Mouse (Mus musculus) liver, embryonic 14.5 days (tissue): Measurements from ENCODE around the gene Hoxb6. TPM values are rescaled to one million over a fixed set of nuclear protein-coding genes. Genes with fewer than 3 reads are reported as not detected.

Experiments used
- ATAC-seq: fragments of 200-750 bp; cut with Nextera tagmentation; 2 replicates; pipeline ENCODE4 v1.8.0; 2017; ENCODE audit warnings: moderate number of reproducible peaks, mild to moderate bottlenecking, moderate library complexity; ENCODE audit not compliant: insufficient read depth
- DNase-seq, 3 experiments: peaks; one replicate each; pipeline ENCODE4 v3.0.0-alpha.2; 2012 to 2013; ENCODE audit warnings: low read depth in 3 of 3, low spot score in 3 of 3
- H3K27ac ChIP-seq: fragments of 300-500 bp; sonication (generic); 2 replicates; pipeline ENCODE4 v1.5.1; 2014; ENCODE audit warnings: moderate library complexity, mild to moderate bottlenecking, control low read depth, inconsistent platforms
- H3K27me3 ChIP-seq: fragments of 300-500 bp; sonication (generic); 2 replicates; pipeline ENCODE4 v1.6.1; 2014; ENCODE audit warnings: mild to moderate bottlenecking, low read length, moderate library complexity; ENCODE audit not compliant: control insufficient read depth, insufficient read depth
- H3K36me3 ChIP-seq: fragments of 300-500 bp; sonication (generic); replicated peaks from 2 replicates; pipeline ENCODE4 v1.6.1; 2014; ENCODE audit warnings: low read depth; ENCODE audit not compliant: control insufficient read depth, insufficient read depth
- H3K4me1 ChIP-seq, 2 experiments: fragments of 200-500 bp in 1 of 2; fragments of 300-500 bp in 1 of 2; sonication (generic) in 1 of 2; replicated peaks; 2 replicates each; pipeline ENCODE4 v1.6.1; 2012 to 2014; ENCODE audit warnings: antibody characterized with exemption in 1 of 2, inconsistent platforms in 1 of 2, low read length in 1 of 2; ENCODE audit not compliant: control insufficient read depth in 2 of 2, insufficient read depth in 2 of 2
- H3K4me2 ChIP-seq: fragments of 300-500 bp; sonication (generic); 2 replicates; pipeline ENCODE4 v1.6.1; 2014; ENCODE audit warnings: low read depth, mild to moderate bottlenecking, control low read depth, moderate library complexity
- H3K4me3 ChIP-seq, 2 experiments: fragments of 200-500 bp in 1 of 2; fragments of 300-500 bp in 1 of 2; sonication (generic) in 1 of 2; 2 replicates each; pipeline ENCODE4 v1.5.1; 2012 to 2014; ENCODE audit warnings: low read depth in 2 of 2, low read length in 2 of 2, mild to moderate bottlenecking in 2 of 2, control low read depth in 1 of 2, inconsistent platforms in 1 of 2, moderate library complexity in 1 of 2; ENCODE audit not compliant: insufficient read depth in 1 of 2
- H3K9ac ChIP-seq: fragments of 300-500 bp; sonication (generic); replicated peaks from 2 replicates; pipeline ENCODE4 v1.6.1; 2014; ENCODE audit warnings: mild to moderate bottlenecking, control low read depth, moderate library complexity
- H3K9me3 ChIP-seq: fragments of 300-500 bp; sonication (generic); 2 replicates; pipeline ENCODE4 v1.6.1; 2016; ENCODE audit warnings: low read length, mixed read lengths; ENCODE audit not compliant: control insufficient read depth
- CTCF ChIP-seq: IDR thresholded peaks from 2 replicates; pipeline ENCODE4 v1.5.1; 2016; ENCODE audit warnings: antibody characterized with exemption, low read depth, control low read depth
- EP300 ChIP-seq: IDR thresholded peaks from 2 replicates; pipeline ENCODE4 v1.6.1; 2016; ENCODE audit warnings: antibody characterized with exemption, low read depth
- WGBS: fragments of 180-500 bp; shearing (Covaris S2); extraction: QIAGEN DNeasy Blood & Tissue Kit; methylation state at CpG from one replicate; pipeline ENCODE4 v1.1.7; 2014; ENCODE audit not compliant: insufficient replicate concordance; 5-methylcytosine and 5-hydroxymethylcytosine counted together
- microRNA counts: library from miRNA; unstranded; fragments of <30 nt; microRNA quantifications from one replicate; lab custom pipeline; 2016
- microRNA-seq: library from miRNA; unstranded; fragments of <30 nt; microRNA quantifications from one replicate; pipeline ENCODE4, GENCODE M21; 2016
- polyA plus RNA-seq, 2 experiments: library from polyadenylated mRNA; depleted of rRNA in 1 of 2; stranded (reverse) in 1 of 2; unstranded in 1 of 2; fragments of >200 nt; fragmentation: Nextera tagmentation in 1 of 2; extraction: Ambion mirVana in 1 of 2; gene quantifications; 2 replicates each; pipeline versions ENCODE4 v1.2.1 to v1.2.3; 2012 to 2014

Hoxb6 gene
- polyA plus RNA-seq, 2 experiments: 0.02 TPM; not detected in 1

- Histone ChIP-seq H3K27ac (no peak overlapping the region), H3K27me3 (peaks cover 90% of the 10 kb centered on the region), H3K9me3 (no peaks in the 10 kb centered on the region), H3K4me1 (0 out of 4 replicates have a peak, but pooled peaks cover 0 to 3% of the 10 kb centered on the region in 2 experiments), H3K4me3 (no peak overlapping the region), H3K4me2 (no peak overlapping the region), H3K36me3 (no peaks in the 10 kb centered on the region), H3K9ac (no peak overlapping the region)
- DNase-seq: no peak
- WGBS: 33% methylated on average over 14 of the region's 14 CpGs
- ATAC-seq: no peak
- TF ChIP-seq CTCF: no peak
- TF ChIP-seq EP300: no peak
Measured at GRCm38 (mm10) chr11:96349491-96350340, 57.4 kb downstream of the Hoxb6 start.

- no peak within 1 kb of the TSS for H3K4me2 ChIP-seq
- no peaks in the 10 kb centered on the region for H3K9me3 ChIP-seq
- no peak within 1 kb of the TSS for H3K9ac ChIP-seq
- ATAC-seq (no peak), DNase-seq (no peak)
- 0 out of 4 replicates have a peak, but pooled peaks cover 0 to 3% of the 10 kb centered on the region in 2 experiments for H3K4me1 ChIP-seq
- no peak within 1 kb of the TSS for H3K27ac ChIP-seq
- no peak within 1 kb of the TSS for H3K4me3 ChIP-seq
- H3K27me3 ChIP-seq: peaks cover 89% of the 10 kb centered on the region
- TF ChIP-seq CTCF: no peak
- no peak for TF ChIP-seq EP300
- WGBS: 29% methylated on average over 2 of the region's 2 CpGs
- H3K36me3 ChIP-seq: no peaks in the 10 kb centered on the region
Measured at GRCm38 (mm10) chr11:96350341-96350624, 58.0 kb downstream of the Hoxb6 start, which contains the start of gene Hoxb2. Gene Hoxb2, plus strand, starts transcription at chr11:96350525.

DNA sequence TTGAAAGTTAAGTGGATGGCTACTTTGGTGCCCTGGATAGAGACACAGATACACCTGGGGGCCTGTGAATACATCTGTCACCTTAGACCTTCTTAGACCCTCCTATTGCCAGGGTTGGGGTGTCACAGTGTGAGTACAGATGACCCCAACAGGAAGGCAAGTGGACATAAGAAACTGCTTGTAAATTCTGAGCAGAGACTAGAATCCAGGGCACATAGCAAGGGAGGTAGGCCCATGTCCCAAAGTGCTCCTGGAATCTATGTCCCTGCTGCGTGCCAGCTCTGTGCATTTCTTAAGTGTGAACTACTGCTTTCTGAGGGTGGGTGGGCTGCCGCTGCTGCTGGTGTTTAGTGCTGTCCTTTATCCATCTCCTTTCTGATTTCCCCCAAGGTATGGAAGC is 58.5 kb downstream of the Hoxb6 start:
- Histone ChIP-seq H3K4me3 (no peak overlapping the region), H3K9me3 (no peaks in the 10 kb centered on the region), H3K27ac (no peak overlapping the region), H3K27me3 (peaks cover 84% of the 10 kb centered on the region), H3K36me3 (no peaks in the 10 kb centered on the region), H3K4me2 (no peak overlapping the region), H3K9ac (no peak overlapping the region), H3K4me1 (0 out of 4 replicates have a peak, but pooled peaks cover 0 to 3% of the 10 kb centered on the region in 2 experiments)
- 49% methylated on average over 2 of the region's 2 CpGs for WGBS
- no peak for TF ChIP-seq EP300
- TF ChIP-seq CTCF: no peak
- no peak for DNase-seq
- no peak for ATAC-seq

MicroRNA genes within 50 kb of the gene (microRNA counts, 519-probe panel; counts per million panel counts)
- microRNA mmu-miR-10a (lab: Ali Mortazavi, UCI) (3,705 counts per million, percentile 10 among the panel's probes with 10 or more counts), microRNA mmu-miR-196a (lab: Ali Mortazavi, UCI) (69.9 counts per million)

Small RNA genes lying within 50 kb of the gene (microRNA-seq; reads per million reads assigned to microRNA genes)
- gene Mir10a (4,699 reads per million, percentile 86 among the genes with 10 or more reads in this experiment), gene Mir196a-1 (not detected)

Other genes starting within 250 kb of the Hoxb6 start
- gene Ube2z, start 227.1 kb upstream of the Hoxb6 start, polyA plus RNA-seq (2012; rRNA removed): 11.8 and 15.7 TPM in 2 replicates
- gene Ube2z, start 227.1 kb upstream of the Hoxb6 start, polyA plus RNA-seq (2014; fragmentation: Nextera tagmentation; extraction: Ambion mirVana): 10.7 and 11.5 TPM in 2 replicates
- gene Atp5g1, start 216.8 kb upstream of the Hoxb6 start, polyA plus RNA-seq (2012; rRNA removed): 213 and 233 TPM in 2 replicates
- 650 and 693 TPM in 2 replicates for gene Atp5g1, start 216.8 kb upstream of the Hoxb6 start, polyA plus RNA-seq (2014; fragmentation: Nextera tagmentation; extraction: Ambion mirVana)
- gene Calcoco2, start 180.5 kb upstream of the Hoxb6 start, polyA plus RNA-seq (2012; rRNA removed): not detected in 2 replicates
- gene Calcoco2, start 180.5 kb upstream of the Hoxb6 start, polyA plus RNA-seq (2014; fragmentation: Nextera tagmentation; extraction: Ambion mirVana): not detected in 2 replicates
- gene Ttll6, start 158.7 kb upstream of the Hoxb6 start, polyA plus RNA-seq (2012; rRNA removed): 0.05 TPM in 1 of 2 replicates, not detected in the other
- not detected in 2 replicates for gene Ttll6, start 158.7 kb upstream of the Hoxb6 start, polyA plus RNA-seq (2014; fragmentation: Nextera tagmentation; extraction: Ambion mirVana)
- 0.08 TPM in 1 of 2 replicates, not detected in the other for gene Hoxb13, start 98.2 kb upstream of the Hoxb6 start, polyA plus RNA-seq (2012; rRNA removed)
- gene Hoxb13, start 98.2 kb upstream of the Hoxb6 start, polyA plus RNA-seq (2014; fragmentation: Nextera tagmentation; extraction: Ambion mirVana): not detected in 2 replicates
- 0.01 and 0.03 TPM in 2 replicates for gene Hoxb9, start 21.0 kb upstream of the Hoxb6 start, polyA plus RNA-seq (2012; rRNA removed)
- gene Hoxb9, start 21.0 kb upstream of the Hoxb6 start, polyA plus RNA-seq (2014; fragmentation: Nextera tagmentation; extraction: Ambion mirVana): not detected in 2 replicates
- 0.03 and 0.05 TPM in 2 replicates for gene Hoxb8, start 10.6 kb upstream of the Hoxb6 start, polyA plus RNA-seq (2012; rRNA removed)
- gene Hoxb8, start 10.6 kb upstream of the Hoxb6 start, polyA plus RNA-seq (2014; fragmentation: Nextera tagmentation; extraction: Ambion mirVana): not detected in 2 replicates
- gene Hoxb7, start 5.9 kb upstream of the Hoxb6 start, polyA plus RNA-seq (2012; rRNA removed): 0.02 and 0.06 TPM in 2 replicates
- gene Hoxb7, start 5.9 kb upstream of the Hoxb6 start, polyA plus RNA-seq (2014; fragmentation: Nextera tagmentation; extraction: Ambion mirVana): 0.10 and 0.19 TPM in 2 replicates
- gene Hoxb5, start 10.9 kb downstream of the Hoxb6 start, polyA plus RNA-seq (2012; rRNA removed): 0.23 and 0.32 TPM in 2 replicates
- 0.06 and 0.24 TPM in 2 replicates for gene Hoxb5, start 10.9 kb downstream of the Hoxb6 start, polyA plus RNA-seq (2014; fragmentation: Nextera tagmentation; extraction: Ambion mirVana)
- 0.31 and 0.48 TPM in 2 replicates for gene Hoxb4, start 25.8 kb downstream of the Hoxb6 start, polyA plus RNA-seq (2012; rRNA removed)
- 0.06 and 0.09 TPM in 2 replicates for gene Hoxb4, start 25.8 kb downstream of the Hoxb6 start, polyA plus RNA-seq (2014; fragmentation: Nextera tagmentation; extraction: Ambion mirVana)
- 0.38 and 0.66 TPM in 2 replicates for gene Hoxb3, start 30.9 kb downstream of the Hoxb6 start, polyA plus RNA-seq (2012; rRNA removed)
- gene Hoxb3, start 30.9 kb downstream of the Hoxb6 start, polyA plus RNA-seq (2014; fragmentation: Nextera tagmentation; extraction: Ambion mirVana): not detected in 2 replicates
- 1.1 TPM in 2 replicates for gene Hoxb2, start 58.0 kb downstream of the Hoxb6 start, polyA plus RNA-seq (2012; rRNA removed)
- 0.51 and 0.75 TPM in 2 replicates for gene Hoxb2, start 58.0 kb downstream of the Hoxb6 start, polyA plus RNA-seq (2014; fragmentation: Nextera tagmentation; extraction: Ambion mirVana)
- 0.02 TPM in 2 replicates for gene Hoxb1, start 73.3 kb downstream of the Hoxb6 start, polyA plus RNA-seq (2012; rRNA removed)
- gene Hoxb1, start 73.3 kb downstream of the Hoxb6 start, polyA plus RNA-seq (2014; fragmentation: Nextera tagmentation; extraction: Ambion mirVana): not detected in 2 replicates
- 0.11 TPM in 1 of 2 replicates, not detected in the other for gene Skap1, start 172.1 kb downstream of the Hoxb6 start, polyA plus RNA-seq (2012; rRNA removed)
- 0.14 and 0.18 TPM in 2 replicates for gene Skap1, start 172.1 kb downstream of the Hoxb6 start, polyA plus RNA-seq (2014; fragmentation: Nextera tagmentation; extraction: Ambion mirVana)